Mouse (Mus musculus): ENCODE measurements around the gene Snf8. TPM values are rescaled to one million over a fixed set of nuclear protein-coding genes. Genes with fewer than 3 reads are reported as not detected.

Snf8 gene
- 43.7 and 46.2 TPM in 2 replicates for polyA plus RNA-seq (2014; fragmentation: Nextera tagmentation; extraction: Ambion mirVana)

DNA sequence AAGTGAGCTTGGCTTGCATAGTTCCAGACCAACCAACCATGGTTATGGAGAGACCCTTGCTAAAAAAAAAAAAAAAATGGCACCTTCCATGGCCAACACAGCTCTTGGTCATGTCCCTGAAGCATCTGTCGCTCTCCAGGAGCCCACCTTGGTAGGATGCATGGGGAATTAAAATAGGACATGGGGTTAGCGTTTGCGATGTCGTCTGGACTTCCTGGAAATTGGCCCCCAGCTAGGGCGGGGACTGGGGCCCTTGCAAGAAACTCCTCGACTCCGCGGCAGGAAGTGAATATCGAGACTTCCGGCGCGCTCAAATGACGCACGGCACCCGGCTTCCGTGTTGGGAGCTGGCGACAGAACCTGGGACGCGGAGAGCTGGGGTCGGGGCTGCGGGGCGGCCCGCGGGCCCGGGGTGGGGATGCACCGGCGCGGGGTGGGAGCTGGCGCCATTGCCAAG, at the start of gene Snf8:
Gene Snf8, plus strand, starts transcription at position 290 of the 457 bp plus-strand sequence.
- Histone ChIP-seq H3K4me1 (ENCODE audit: control insufficient read depth, insufficient read depth, low read length) (peaks cover 7% of the 10 kb centered on the region), H3K4me2 (ENCODE audit: low read depth, low read length) (peak within 1 kb of the TSS; percentile 70), H3K27ac (ENCODE audit: low read depth, low read length) (peak within 1 kb of the TSS; percentile 29), H3K4me3 (ENCODE audit: low read depth, low read length) (peak within 1 kb of the TSS; percentile 55), H3K9ac (replicated peaks; ENCODE audit: low read depth, low read length) (peak within 1 kb of the TSS; percentile 68), H3K36me3 (ENCODE audit: control insufficient read depth, insufficient read depth, low read length) (peaks cover 7% of the 10 kb centered on the region), H3K9me3 (ENCODE audit: control insufficient read depth, low read length) (no peaks in the 10 kb centered on the region), H3K27me3 (ENCODE audit: control insufficient read depth, insufficient read depth, low read length) (no peaks in the 10 kb centered on the region)
- peak; percentile 75 for ATAC-seq (ENCODE audit: low read depth)
- under 1% methylated on average over 29 of the region's 29 CpGs for WGBS

DNA sequence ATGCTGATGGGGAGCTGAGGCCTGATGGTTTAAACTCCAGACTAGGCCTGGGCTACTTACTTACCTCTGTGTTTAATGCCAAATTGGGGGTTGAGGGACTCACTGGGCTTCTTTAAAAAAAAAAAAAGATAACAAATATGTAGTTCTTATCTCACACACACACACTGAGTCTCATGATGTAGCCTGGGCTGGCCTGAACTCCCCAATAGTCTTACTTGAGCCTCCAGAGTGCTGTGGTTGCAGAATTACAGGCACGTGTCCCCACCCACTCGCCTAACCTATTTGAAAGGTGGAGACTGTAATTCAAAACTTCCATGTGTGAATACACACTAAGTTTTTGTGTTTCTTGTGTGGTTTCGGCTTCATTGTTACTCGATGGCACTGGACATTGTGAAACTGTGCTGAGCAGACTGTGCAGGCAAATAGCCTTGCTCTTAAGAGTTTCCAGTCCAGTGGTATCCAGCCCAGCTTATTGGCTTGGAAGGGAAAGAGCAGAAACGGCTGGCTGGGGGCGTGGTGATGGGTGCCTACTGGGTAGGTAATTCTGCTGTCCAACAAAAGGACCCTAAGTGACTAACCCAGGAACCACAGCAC, 46.7 kb upstream of the Snf8 start:
- Histone ChIP-seq H3K4me2 (ENCODE audit: low read depth, low read length) (no peak overlapping the region), H3K9me3 (ENCODE audit: control insufficient read depth, low read length) (no peaks in the 10 kb centered on the region), H3K36me3 (ENCODE audit: control insufficient read depth, insufficient read depth, low read length) (no peaks in the 10 kb centered on the region), H3K4me1 (ENCODE audit: control insufficient read depth, insufficient read depth, low read length) (peaks cover 30% of the 10 kb centered on the region), H3K27ac (ENCODE audit: low read depth, low read length) (no peak overlapping the region), H3K9ac (replicated peaks; ENCODE audit: low read depth, low read length) (no peak overlapping the region), H3K4me3 (ENCODE audit: low read depth, low read length) (no peak overlapping the region), H3K27me3 (ENCODE audit: control insufficient read depth, insufficient read depth, low read length) (no peaks in the 10 kb centered on the region)
- 73% methylated on average over 6 of the region's 6 CpGs for WGBS
- ATAC-seq (ENCODE audit: low read depth) = no peak

DNA sequence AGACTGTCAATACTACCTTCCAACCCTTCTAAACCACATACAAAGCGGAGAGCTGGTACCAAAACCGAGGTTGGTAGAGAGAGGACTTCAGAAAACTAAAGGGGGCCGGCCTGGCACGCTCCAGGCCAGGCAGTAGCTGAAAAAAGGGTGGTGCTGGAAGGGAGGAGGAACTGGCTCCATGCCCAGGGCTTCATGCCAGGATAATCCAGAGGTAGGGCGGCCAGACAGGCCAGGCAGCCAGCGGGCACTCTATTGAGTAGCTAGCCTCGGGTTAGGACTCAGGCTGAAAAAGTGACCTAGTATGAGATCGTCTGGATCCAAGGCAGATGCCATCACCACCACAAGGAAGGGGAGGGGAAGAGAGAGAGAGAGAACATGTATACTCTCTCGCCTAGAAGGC, 46.2 kb upstream of the Snf8 start:
- Histone ChIP-seq H3K9me3 (ENCODE audit: control insufficient read depth, low read length) (no peaks in the 10 kb centered on the region), H3K9ac (replicated peaks; ENCODE audit: low read depth, low read length) (no peak overlapping the region), H3K27me3 (ENCODE audit: control insufficient read depth, insufficient read depth, low read length) (no peaks in the 10 kb centered on the region), H3K4me1 (ENCODE audit: control insufficient read depth, insufficient read depth, low read length) (peaks cover 30% of the 10 kb centered on the region), H3K4me2 (ENCODE audit: low read depth, low read length) (no peak overlapping the region), H3K27ac (ENCODE audit: low read depth, low read length) (no peak overlapping the region), H3K4me3 (ENCODE audit: low read depth, low read length) (no peak overlapping the region), H3K36me3 (ENCODE audit: control insufficient read depth, insufficient read depth, low read length) (no peaks in the 10 kb centered on the region)
- ATAC-seq (ENCODE audit: low read depth) = no peak
- WGBS = 44% methylated on average over 9 of the region's 9 CpGs

DNA sequence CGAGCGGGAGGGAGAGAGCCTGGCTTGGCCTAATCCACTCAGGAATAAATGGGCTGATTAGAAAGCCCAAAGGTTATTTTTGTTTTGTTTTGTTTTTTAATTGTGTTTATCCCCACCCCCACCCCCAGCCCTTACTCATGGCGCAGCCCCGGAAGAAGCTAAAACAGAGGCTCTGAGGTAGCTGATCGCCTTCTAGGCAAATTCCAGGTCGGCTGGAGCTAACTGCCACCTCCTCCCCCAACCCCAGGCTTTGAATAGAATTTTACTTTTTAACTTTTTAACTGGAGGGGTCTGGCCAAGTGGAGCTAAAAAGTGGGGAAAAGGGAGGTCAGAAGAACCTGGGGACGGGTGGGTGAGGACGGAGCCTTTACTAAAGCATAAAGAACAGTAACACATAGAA, 44.8 kb upstream of the Snf8 start:
- Histone ChIP-seq H3K4me2 (ENCODE audit: low read depth, low read length) (0 out of 2 replicates have a peak overlapping the region, but pooled peaks have one; percentile 92), H3K9me3 (ENCODE audit: control insufficient read depth, low read length) (no peaks in the 10 kb centered on the region), H3K4me1 (ENCODE audit: control insufficient read depth, insufficient read depth, low read length) (peaks cover 30% of the 10 kb centered on the region)

DNA sequence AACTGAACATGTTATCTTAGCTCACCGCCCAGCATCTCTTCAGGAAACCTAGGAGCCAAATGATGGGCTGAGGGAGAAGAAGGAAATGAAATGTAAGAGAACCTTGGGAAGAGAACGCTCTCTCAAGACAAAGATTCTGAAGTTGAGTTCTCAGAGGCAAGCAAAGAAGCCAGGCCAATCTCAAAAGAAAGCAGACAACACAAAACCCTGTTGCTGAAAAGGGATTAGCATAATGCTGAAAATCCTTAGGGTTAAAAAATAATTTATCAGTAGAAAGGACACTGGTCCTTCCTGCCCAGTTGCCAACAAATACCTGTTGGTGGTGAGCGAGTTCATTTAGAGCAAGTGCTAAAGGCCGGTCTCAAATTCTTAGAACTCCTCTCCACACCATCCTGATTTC, 44.3 kb upstream of the Snf8 start:
- H3K4me2 ChIP-seq (ENCODE audit: low read depth, low read length) = peak overlapping the region; percentile 92
- no peak overlapping the region for H3K4me3 ChIP-seq (ENCODE audit: low read depth, low read length)
- H3K36me3 ChIP-seq (ENCODE audit: control insufficient read depth, insufficient read depth, low read length) = no peaks in the 10 kb centered on the region
- WGBS = 47% methylated on average over 4 of the region's 4 CpGs
- H3K27me3 ChIP-seq (ENCODE audit: control insufficient read depth, insufficient read depth, low read length) = no peaks in the 10 kb centered on the region
- H3K4me1 ChIP-seq (ENCODE audit: control insufficient read depth, insufficient read depth, low read length) = peaks cover 30% of the 10 kb centered on the region
- peak; percentile 22; the same call in 1 of the 2 replicates for ATAC-seq (ENCODE audit: low read depth)
- H3K9me3 ChIP-seq (ENCODE audit: control insufficient read depth, low read length) = no peaks in the 10 kb centered on the region
- H3K27ac ChIP-seq (ENCODE audit: low read depth, low read length) = no peak overlapping the region
- no peak overlapping the region; the same call in 1 of the 2 replicates for H3K9ac ChIP-seq (replicated peaks; ENCODE audit: low read depth, low read length)

More for the DNA sequence above, 44.8 kb upstream of the Snf8 start:
- Histone ChIP-seq H3K27me3 (ENCODE audit: control insufficient read depth, insufficient read depth, low read length) (no peaks in the 10 kb centered on the region), H3K27ac (ENCODE audit: low read depth, low read length) (no peak overlapping the region), H3K36me3 (ENCODE audit: control insufficient read depth, insufficient read depth, low read length) (no peaks in the 10 kb centered on the region), H3K4me3 (ENCODE audit: low read depth, low read length) (no peak overlapping the region), H3K9ac (replicated peaks; ENCODE audit: low read depth, low read length) (no peak overlapping the region)
- ATAC-seq (ENCODE audit: low read depth) = no peak
- WGBS = 57% methylated on average over 8 of the region's 8 CpGs

DNA sequence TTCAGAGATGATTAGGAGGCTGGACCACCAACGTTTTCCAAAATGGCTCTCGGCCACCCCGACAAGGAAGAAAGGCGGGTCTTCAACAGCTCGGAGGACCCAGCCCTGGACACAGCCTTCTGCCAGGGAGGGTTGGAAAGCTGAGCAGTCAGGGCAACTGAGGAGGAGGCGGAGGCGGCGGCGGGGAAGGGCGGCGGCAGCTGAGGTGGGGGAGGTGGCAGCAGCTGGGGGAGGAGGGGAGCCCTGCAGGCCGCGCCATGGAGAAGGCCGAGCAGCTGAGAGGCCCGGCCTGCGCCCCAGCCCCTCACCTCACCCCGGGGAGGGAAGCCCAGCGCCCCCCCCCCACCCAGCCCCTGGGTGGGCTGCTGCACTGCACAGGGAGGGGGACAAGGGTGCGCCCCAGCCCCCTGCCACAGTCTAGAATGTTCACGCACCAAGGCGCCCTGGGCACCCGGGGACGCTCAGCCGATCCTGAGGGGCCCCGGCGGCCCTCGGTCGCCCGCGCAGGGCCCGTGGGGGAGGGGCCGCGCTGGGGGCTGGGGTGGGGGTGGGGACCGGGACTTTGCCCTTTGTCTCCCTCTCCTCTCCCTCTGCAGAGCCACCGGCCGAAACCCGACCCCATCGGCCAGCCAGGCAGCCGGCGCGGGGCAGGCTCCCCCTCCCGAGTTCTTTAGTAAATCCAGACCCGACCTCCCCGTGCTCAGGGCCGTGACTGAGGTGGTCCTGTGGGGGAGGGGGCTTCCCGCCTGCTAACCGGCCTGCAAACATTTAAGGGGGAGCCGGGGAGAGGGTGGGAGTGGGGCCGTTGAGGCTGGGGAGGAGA, 43.6 kb upstream of the Snf8 start:
- WGBS = 5% methylated on average over 37 of the region's 49 CpGs
- no peaks in the 10 kb centered on the region for H3K27me3 ChIP-seq (ENCODE audit: control insufficient read depth, insufficient read depth, low read length)
- H3K4me2 ChIP-seq (ENCODE audit: low read depth, low read length) = peak overlapping the region; percentile 92
- peak; percentile 76 for ATAC-seq (ENCODE audit: low read depth)
- no peaks in the 10 kb centered on the region for H3K36me3 ChIP-seq (ENCODE audit: control insufficient read depth, insufficient read depth, low read length)
- H3K4me3 ChIP-seq (ENCODE audit: low read depth, low read length) = peak overlapping the region; percentile 54
- no peaks in the 10 kb centered on the region for H3K9me3 ChIP-seq (ENCODE audit: control insufficient read depth, low read length)
- H3K27ac ChIP-seq (ENCODE audit: low read depth, low read length) = peak overlapping the region; percentile 72
- peak overlapping the region; percentile 85 for H3K9ac ChIP-seq (replicated peaks; ENCODE audit: low read depth, low read length)
- peaks cover 30% of the 10 kb centered on the region for H3K4me1 ChIP-seq (ENCODE audit: control insufficient read depth, insufficient read depth, low read length)

DNA sequence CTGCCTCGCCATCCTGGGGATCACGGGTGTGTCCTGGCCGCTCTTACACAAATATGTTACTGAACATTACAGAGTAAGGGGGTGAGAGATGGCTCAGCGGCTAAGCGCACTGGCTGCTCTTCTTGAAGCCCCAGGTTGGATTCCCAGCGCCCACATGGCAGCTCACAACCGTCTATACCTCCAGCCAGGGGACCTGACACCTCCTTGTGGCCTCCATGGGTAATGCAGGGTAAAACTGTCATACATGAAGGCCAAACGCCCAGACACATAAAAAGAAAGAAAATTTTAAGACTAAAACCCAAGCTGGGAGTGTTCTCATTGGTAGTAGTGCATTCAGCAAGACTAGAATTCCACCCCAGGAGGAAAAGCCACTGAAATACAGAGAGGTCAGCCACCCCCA, 40.5 kb upstream of the Snf8 start:
- WGBS = 98% methylated on average over 8 of the region's 8 CpGs
- Histone ChIP-seq H3K4me2 (ENCODE audit: low read depth, low read length) (no peak overlapping the region), H3K9me3 (ENCODE audit: control insufficient read depth, low read length) (no peaks in the 10 kb centered on the region), H3K27me3 (ENCODE audit: control insufficient read depth, insufficient read depth, low read length) (no peaks in the 10 kb centered on the region), H3K9ac (replicated peaks; ENCODE audit: low read depth, low read length) (no peak overlapping the region), H3K4me1 (ENCODE audit: control insufficient read depth, insufficient read depth, low read length) (peaks cover 25% of the 10 kb centered on the region), H3K36me3 (ENCODE audit: control insufficient read depth, insufficient read depth, low read length) (no peaks in the 10 kb centered on the region), H3K4me3 (ENCODE audit: low read depth, low read length) (no peak overlapping the region), H3K27ac (ENCODE audit: low read depth, low read length) (no peak overlapping the region)
- no peak for ATAC-seq (ENCODE audit: low read depth)

DNA sequence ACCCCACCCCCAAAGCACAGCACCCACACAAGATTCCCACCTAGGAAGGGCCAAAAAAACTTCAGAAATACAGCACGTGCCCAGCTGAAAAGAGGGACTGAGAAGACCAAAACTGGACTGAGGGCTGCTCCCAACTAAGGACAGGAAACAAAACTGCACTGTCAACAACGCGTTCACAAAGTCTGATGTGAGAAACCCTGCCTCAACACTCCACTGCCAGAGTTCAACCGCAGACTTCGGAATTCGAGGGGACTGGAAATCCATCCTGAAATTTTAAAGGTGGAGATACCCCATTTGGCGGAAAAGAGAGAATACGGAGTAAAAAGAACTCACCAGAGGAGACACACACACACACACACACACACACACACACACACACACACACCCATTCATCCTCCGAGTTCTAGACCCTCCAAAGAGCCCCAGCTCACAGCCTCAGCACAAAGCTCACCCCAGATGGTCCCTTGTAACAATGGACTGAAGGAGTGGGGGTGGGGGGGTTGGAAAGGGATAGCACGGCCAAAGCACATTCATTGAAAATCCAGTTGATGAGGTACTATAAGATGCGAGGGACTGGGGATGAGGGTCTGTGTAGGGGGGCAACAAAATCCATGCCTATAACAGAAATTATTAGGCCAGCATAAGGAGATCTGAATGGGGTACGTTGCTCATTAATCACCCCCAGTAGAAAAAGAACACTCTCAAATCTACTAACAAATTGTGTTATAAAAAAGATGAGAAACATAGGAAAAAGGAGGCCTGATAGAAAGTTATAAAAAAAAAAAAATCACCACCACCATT, 31.4 kb upstream of the Snf8 start:
- 2% methylated on average over 12 of the region's 12 CpGs for WGBS
- Histone ChIP-seq H3K9ac (replicated peaks; ENCODE audit: low read depth, low read length) (no peak overlapping the region; the same call in 1 of the 2 replicates), H3K27me3 (ENCODE audit: control insufficient read depth, insufficient read depth, low read length) (no peaks in the 10 kb centered on the region), H3K4me1 (ENCODE audit: control insufficient read depth, insufficient read depth, low read length) (peaks cover 10% of the 10 kb centered on the region; the same call in 1 of the 2 replicates), H3K27ac (ENCODE audit: low read depth, low read length) (no peak overlapping the region), H3K9me3 (ENCODE audit: control insufficient read depth, low read length) (no peaks in the 10 kb centered on the region), H3K4me2 (ENCODE audit: low read depth, low read length) (peak overlapping the region; percentile 71), H3K4me3 (ENCODE audit: low read depth, low read length) (peak overlapping the region; percentile 77), H3K36me3 (ENCODE audit: control insufficient read depth, insufficient read depth, low read length) (no peaks in the 10 kb centered on the region)
- no peak for ATAC-seq (ENCODE audit: low read depth)

Data from neural tube, embryonic 14.5 days (tissue).